Mouse (Mus musculus) lung, postnatal 25 days (tissue): ENCODE data around the gene Tmem81.
A peak's percentile ranks its signal among the peaks of the same experiment; 100 is the strongest.
"Not testable (repeated sequence)": the region's sequence is repeated elsewhere in the genome, so short reads cannot be mapped to it uniquely, and the experiment has no call there.

Experiments used
- DNase-seq: peaks from one replicate; pipeline ENCODE4 v3.0.0; 2022; ENCODE audit warnings: low spot score

The Tmem81 gene

GRCm38 (mm10) chr1:132506058-132506457 lies at the start of gene Tmem81:
Gene Tmem81, plus strand, starts transcription at chr1:132506230.
- no peak for DNase-seq

- DNase-seq: no peak
Observed at GRCm38 (mm10) chr1:132464651-132465050, 41.4 kb upstream of the Tmem81 start.

- peak; percentile 8 for DNase-seq
Observed at GRCm38 (mm10) chr1:132468926-132469325, 37.1 kb upstream of the Tmem81 start.

GRCm38 (mm10) chr1:132469519-132469918 lies 36.5 kb upstream of the Tmem81 start:
- no peak for DNase-seq

GRCm38 (mm10) chr1:132470031-132470430 lies 36.0 kb upstream of the Tmem81 start:
- not testable (repeated sequence) for DNase-seq

DNA sequence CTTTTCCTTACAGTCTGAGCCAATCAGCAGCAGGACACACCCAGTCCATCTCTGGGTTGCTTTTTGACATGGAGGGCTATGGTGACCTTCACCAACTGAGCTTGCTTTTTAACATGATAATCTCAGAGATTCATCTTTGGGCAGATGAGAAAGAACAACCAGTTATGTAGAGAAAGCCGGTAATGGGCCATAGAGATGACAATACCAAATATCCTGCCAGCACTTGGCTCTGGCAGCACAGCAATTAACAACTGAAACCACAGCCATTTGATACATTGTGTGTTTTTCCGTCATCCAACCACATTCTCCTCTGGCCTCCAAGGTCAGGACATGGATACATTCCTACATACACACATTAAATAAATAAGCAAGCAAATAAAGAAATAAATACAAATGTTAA lies 35.0 kb upstream of the Tmem81 start:
- no peak for DNase-seq

DNA sequence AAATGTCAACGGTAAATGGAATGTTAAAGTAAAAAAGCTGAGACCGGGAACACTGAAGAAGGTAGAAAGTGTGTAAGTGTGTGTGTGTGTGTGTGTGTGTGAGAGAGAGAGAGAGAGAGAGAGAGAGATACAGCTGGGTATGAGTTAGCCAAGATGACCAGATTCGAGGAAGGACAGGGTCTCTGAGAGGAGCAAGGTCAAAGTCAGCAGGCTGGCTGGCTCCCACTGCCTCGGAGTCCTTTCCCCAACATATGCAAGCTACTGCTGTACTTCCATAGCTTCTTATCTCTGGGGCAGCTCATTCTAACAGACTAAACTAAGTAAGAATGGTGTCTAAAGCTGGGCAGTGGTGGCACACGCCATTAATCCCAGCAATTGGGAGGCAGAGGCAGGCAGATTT lies 34.5 kb upstream of the Tmem81 start:
- no peak for DNase-seq

GRCm38 (mm10) chr1:132472537-132472936 lies 33.5 kb upstream of the Tmem81 start:
- no peak for DNase-seq

DNA sequence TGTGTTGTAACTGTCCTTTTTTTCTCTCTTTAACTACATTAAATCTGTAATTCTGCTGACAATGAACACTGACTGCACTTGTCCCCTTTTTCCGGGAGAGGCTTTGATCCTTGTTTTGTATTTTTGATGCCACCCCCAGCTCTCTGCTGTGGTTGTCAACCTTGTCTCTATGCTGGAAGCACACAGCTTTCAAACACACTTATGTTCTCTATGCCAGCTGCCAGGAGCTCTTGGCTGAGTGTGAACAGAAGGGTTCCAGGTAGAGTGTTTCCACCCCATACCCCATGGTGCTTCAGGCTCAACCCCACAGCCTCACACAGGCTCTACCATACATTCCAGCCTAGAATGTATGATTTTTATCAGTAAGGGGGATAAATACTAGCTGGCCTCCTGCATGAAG lies 31.5 kb upstream of the Tmem81 start:
- no peak for DNase-seq

- no peak for DNase-seq
Observed at GRCm38 (mm10) chr1:132476575-132476927, 29.5 kb upstream of the Tmem81 start.

DNA sequence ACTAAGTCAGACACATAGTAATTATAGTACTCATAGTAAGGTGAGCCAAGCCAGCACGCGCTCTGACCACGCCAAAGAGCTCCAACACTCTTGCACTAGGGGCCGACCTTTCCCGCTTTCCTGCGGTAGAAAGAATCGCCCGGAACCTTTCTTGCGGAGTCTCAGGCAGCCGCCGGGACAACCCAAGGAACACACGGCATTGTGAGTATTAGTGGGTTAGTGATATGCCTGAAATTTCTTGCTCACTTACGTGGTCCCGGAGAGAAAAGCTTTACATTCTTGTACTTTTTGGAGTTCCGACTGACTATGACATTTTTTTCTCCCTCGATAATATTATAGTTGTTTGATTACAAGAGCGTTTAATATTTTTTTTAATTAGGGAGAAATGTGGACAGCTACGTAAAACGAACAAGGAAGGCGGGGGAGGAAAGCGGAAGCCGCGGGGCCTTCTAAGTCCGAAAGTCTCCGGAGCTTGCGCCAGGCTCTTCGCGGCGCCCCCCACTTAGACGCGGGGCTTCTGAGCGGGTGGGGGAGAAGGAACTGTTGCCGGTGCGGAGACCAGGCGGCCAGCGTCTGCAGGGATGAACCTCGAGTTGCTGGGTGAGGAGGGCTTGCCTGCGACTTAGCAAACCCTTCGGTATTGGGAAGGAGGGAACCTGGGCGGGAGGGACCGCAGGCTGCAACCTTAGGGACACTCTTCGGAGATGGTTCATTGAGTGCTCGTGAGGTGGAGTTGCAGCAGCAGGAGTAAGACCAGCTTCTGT lies 28.9 kb upstream of the Tmem81 start, which contains the start of gene Rbbp5:
Gene Rbbp5, plus strand, starts transcription at position 438 of the 764 bp plus-strand sequence.
- DNase-seq: peak; percentile 87

GRCm38 (mm10) chr1:132479438-132479837 lies 26.6 kb upstream of the Tmem81 start:
- no peak for DNase-seq

- DNase-seq: no peak
Observed at GRCm38 (mm10) chr1:132481619-132482018, 24.4 kb upstream of the Tmem81 start.

- DNase-seq: no peak
Observed at GRCm38 (mm10) chr1:132483234-132483633, 22.8 kb upstream of the Tmem81 start.

DNA sequence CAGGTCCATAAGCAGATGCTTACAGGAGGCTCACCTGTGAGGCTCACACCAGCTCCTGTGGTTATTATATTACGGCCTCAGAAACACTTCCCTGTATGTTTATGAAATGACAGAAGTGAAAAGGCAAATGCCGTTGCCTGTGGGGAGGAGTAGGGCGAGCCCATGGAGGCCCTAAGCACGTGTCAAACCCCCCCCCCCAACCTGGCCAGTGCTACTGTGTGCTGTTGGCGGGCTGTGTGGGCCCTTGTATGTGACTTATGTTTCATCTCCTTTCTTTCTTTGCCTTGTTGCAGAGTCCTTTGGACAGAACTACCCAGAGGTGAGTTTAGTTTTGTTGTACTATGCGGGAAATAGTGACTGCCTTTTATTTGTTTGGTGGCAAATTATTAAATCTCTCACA lies 22.3 kb upstream of the Tmem81 start:
- DNase-seq: no peak

GRCm38 (mm10) chr1:132500535-132500934 lies 5.5 kb upstream of the Tmem81 start:
- DNase-seq: no peak

- DNase-seq: no peak
Observed at GRCm38 (mm10) chr1:132505155-132505554, 875 bp upstream of the Tmem81 start.

DNA sequence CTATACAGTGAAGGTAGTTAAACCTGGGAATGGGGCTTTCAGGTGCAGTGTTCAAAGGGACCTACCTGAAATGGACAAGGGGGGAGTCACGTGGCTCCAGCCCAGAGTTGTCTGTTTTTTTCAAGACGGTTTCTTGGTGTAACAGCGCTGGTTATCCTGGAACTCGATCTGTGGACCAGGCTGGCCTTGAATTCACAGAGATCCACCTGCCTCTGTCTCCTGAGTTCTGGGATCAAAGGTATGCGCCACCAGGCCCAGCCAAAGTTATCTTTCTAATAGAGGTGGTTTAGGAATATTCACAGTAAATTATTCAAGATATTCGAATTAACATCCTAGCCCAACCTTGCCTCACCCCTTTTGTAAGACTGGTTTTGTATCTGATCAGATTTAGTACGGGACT lies 626 bp downstream of the Tmem81 start:
- no peak for DNase-seq

- no peak for DNase-seq
Observed at GRCm38 (mm10) chr1:132509771-132510170, 3.7 kb downstream of the Tmem81 start.

DNA sequence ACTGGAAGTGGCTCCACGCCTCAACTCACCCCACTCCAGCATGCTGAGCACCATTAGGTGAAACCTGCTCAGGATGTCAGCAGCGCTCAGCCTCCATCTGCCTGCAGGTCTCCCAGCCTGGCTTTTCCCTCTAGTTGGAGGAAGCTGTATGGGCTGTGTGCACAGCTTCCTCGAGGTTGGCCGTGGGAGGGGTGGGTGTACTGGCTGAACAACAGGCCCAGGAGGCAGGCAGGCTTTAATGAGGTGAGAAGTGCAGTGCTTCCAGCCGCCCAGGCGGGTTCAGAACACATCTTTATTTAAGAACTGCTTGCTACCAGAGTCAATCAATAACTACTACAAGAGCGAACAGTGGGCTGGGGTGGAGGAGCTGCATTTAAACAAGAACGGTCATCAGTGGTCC lies 5.5 kb downstream of the Tmem81 start:
- DNase-seq: no peak

- no peak for DNase-seq
Observed at GRCm38 (mm10) chr1:132512106-132512505, 6.1 kb downstream of the Tmem81 start.

- no peak for DNase-seq
Observed at GRCm38 (mm10) chr1:132515339-132515738, 9.3 kb downstream of the Tmem81 start.

DNA sequence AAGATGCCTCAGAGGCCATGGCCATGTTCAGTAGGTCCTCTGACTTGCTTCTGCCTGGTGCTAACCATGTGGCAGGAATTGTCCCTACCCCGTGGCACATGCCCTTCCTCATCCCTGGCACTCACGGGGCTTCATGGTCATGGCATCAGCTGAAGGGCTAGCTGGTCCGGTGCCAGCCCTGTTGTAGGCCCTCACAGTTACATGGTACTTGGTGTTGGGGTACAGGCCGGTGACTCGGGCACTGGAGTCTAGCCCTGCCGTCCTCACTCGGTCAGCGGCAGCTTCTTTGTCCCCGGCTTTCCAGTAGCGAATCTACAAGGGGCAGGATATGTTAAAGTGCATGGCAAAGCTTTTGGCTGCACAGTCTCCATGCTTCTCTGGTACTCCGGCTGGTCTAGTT lies 10.7 kb downstream of the Tmem81 start:
- no peak for DNase-seq

DNA sequence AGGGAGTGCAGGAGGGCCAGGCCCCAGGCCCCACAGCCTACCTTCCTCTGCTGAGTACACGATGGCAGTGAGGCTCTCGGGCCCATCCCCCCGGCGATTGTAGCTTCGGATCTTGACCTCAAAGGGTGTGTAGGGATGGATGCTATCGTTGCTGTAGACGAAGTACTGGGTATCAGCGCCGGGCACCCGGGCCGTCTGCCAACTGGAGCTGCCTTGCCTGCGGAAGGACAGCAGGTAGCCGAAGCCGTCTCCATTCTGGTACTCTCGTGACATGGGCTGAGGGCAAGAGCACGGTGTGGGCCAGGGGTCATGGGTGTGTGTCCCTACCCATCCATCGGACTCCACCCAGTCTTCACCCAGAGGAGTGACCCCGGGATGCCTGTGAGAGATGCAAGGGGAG lies 12.6 kb downstream of the Tmem81 start:
- DNase-seq: no peak
